Mouse (Mus musculus) neural tube, embryonic 11.5 days (tissue): ENCODE measurements around the gene Glod4. TPM values are rescaled to one million over a fixed set of nuclear protein-coding genes. Genes with fewer than 3 reads are reported as not detected.

ENCODE experiments used
- ATAC-seq: fragments of 200-750 bp; cut with Nextera tagmentation; 2 replicates; pipeline ENCODE4 v1.8.0; 2017; ENCODE audit warnings: moderate number of reproducible peaks, mild to moderate bottlenecking, moderate TSS enrichment, moderate library complexity; ENCODE audit not compliant: insufficient read depth, low FRiP score, low TSS enrichment
- DNase-seq: peaks from one replicate; pipeline ENCODE4 v3.0.0-alpha.2; 2015; ENCODE audit warnings: low spot score
- H3K27ac ChIP-seq: fragments of 300-500 bp; sonication (generic); 2 replicates; pipeline ENCODE4 v1.5.1; 2014; ENCODE audit warnings: low read depth, mild to moderate bottlenecking, low read length
- H3K27me3 ChIP-seq: fragments of 300-500 bp; sonication (generic); 2 replicates; pipeline ENCODE4 v1.6.1; 2014; ENCODE audit warnings: mild to moderate bottlenecking, low read length, mixed read lengths; ENCODE audit not compliant: control insufficient read depth, insufficient read depth
- H3K36me3 ChIP-seq: fragments of 300-500 bp; sonication (generic); 2 replicates; pipeline ENCODE4 v1.6.1; 2014; ENCODE audit warnings: mild to moderate bottlenecking, low read length, moderate library complexity, mixed read lengths; ENCODE audit not compliant: control insufficient read depth, insufficient read depth
- H3K4me1 ChIP-seq: fragments of 300-500 bp; sonication (generic); 2 replicates; pipeline ENCODE4 v1.6.1; 2014; ENCODE audit warnings: low read length, mixed read lengths; ENCODE audit not compliant: control insufficient read depth, insufficient read depth
- H3K4me2 ChIP-seq: fragments of 300-500 bp; sonication (generic); 2 replicates; pipeline ENCODE4 v1.6.1; 2014; ENCODE audit warnings: low read depth, mild to moderate bottlenecking, moderate library complexity
- H3K4me3 ChIP-seq: fragments of 300-500 bp; sonication (generic); 2 replicates; pipeline ENCODE4 v1.5.1; 2014; ENCODE audit warnings: low read depth, low read length
- H3K9ac ChIP-seq: fragments of 300-500 bp; sonication (generic); 2 replicates; pipeline ENCODE4 v1.6.1; 2014; ENCODE audit warnings: mild to moderate bottlenecking, low read length
- H3K9me3 ChIP-seq: fragments of 300-500 bp; sonication (generic); 2 replicates; pipeline ENCODE4 v1.6.1; 2016; ENCODE audit warnings: low read length; ENCODE audit not compliant: control insufficient read depth
- WGBS: fragments of 180-500 bp; shearing (Covaris S2); extraction: QIAGEN DNeasy Blood & Tissue Kit; methylation state at CpG from one replicate; pipeline ENCODE4 v1.1.7; 2014; 5-methylcytosine and 5-hydroxymethylcytosine counted together
- polyA plus RNA-seq: library from polyadenylated mRNA; unstranded; fragments of >200 nt; fragmentation: Nextera tagmentation; extraction: Ambion mirVana; gene quantifications from 2 replicates; pipeline ENCODE4 v1.2.1, GENCODE M21; 2014

Gene Glod4
- polyA plus RNA-seq, 1 experiment from 2014 or later, result 116 TPM

DNA sequence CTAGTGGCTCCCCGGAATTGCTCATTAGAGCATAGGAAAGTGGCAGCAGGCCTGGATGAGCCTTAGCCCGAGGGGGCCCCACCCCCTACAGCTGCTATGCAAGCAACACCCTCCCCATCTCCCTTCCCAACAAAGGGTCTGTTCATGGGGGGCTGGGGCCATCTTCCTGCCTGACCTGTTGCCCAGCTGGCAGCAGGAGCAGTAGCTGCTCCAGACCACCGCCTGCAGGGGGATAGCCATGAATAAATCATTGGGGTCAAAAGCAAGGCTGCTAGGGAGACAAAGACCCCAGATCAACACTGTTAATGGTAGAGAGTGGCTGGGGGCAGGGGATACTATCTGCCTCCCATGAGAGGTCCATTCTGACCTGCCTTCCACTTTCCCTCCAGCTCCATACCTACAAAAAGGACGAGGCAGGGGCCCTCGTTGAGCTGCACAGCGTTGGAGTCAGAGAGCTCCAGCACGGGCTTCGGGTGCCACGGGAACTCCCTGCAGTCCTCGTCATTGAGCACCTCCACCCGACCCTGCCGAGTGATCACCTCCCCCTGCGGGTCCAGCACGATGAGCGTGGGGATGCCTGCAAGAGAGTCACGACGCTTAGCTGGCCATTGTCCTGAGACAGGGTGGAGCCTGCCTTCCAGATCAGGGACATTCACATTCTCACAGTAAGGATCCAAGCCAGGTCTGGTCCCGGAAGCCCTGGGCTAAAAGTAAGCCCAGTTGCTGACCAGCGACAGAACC is 19.3 kb upstream of the Glod4 start:
- DNase-seq (peak; percentile 72), ATAC-seq (peak; percentile 61)
- Histone ChIP-seq H3K27ac (peak overlapping the region; percentile 79), H3K4me1 (peaks cover 41% of the 10 kb centered on the region), H3K9me3 (no peaks in the 10 kb centered on the region), H3K4me3 (no peak overlapping the region), H3K27me3 (no peaks in the 10 kb centered on the region), H3K9ac (peak overlapping the region; percentile 55), H3K4me2 (peak overlapping the region; percentile 19), H3K36me3 (no peaks in the 10 kb centered on the region)
- 7% methylated on average over 19 of the region's 19 CpGs for WGBS

GRCm38 (mm10) chr11:76261224-76261623 is 17.7 kb upstream of the Glod4 start:
- H3K36me3 ChIP-seq, result no peaks in the 10 kb centered on the region
- H3K27me3 ChIP-seq, result no peaks in the 10 kb centered on the region
- ATAC-seq (no peak), DNase-seq (no peak)
- no peak overlapping the region for H3K4me3 ChIP-seq
- H3K4me1 ChIP-seq, result peaks cover 42% of the 10 kb centered on the region
- no peaks in the 10 kb centered on the region for H3K9me3 ChIP-seq
- 0 out of 2 replicates have a peak overlapping the region, but pooled peaks have one; percentile 45 for H3K27ac ChIP-seq
- no peak overlapping the region for H3K9ac ChIP-seq
- H3K4me2 ChIP-seq, result no peak overlapping the region
- 79% methylated on average over 12 of the region's 12 CpGs for WGBS

GRCm38 (mm10) chr11:76260208-76261050 is 16.9 kb upstream of the Glod4 start:
- no peak overlapping the region for H3K9ac ChIP-seq
- H3K36me3 ChIP-seq, result no peaks in the 10 kb centered on the region
- ATAC-seq (no peak), DNase-seq (no peak)
- peak overlapping the region; percentile 45 for H3K27ac ChIP-seq
- 47% methylated on average over 10 of the region's 10 CpGs for WGBS
- H3K4me1 ChIP-seq, result peaks cover 44% of the 10 kb centered on the region
- H3K4me3 ChIP-seq, result no peak overlapping the region
- H3K27me3 ChIP-seq, result no peaks in the 10 kb centered on the region
- no peak overlapping the region for H3K4me2 ChIP-seq
- H3K9me3 ChIP-seq, result no peaks in the 10 kb centered on the region

GRCm38 (mm10) chr11:76258511-76258910 is 15.0 kb upstream of the Glod4 start:
- no peak overlapping the region for H3K4me2 ChIP-seq
- no peaks in the 10 kb centered on the region for H3K27me3 ChIP-seq
- ATAC-seq (no peak), DNase-seq (no peak)
- no peaks in the 10 kb centered on the region for H3K36me3 ChIP-seq
- WGBS, result 75% methylated on average over 6 of the region's 6 CpGs
- peaks cover 40% of the 10 kb centered on the region for H3K4me1 ChIP-seq
- H3K27ac ChIP-seq, result no peak overlapping the region
- no peak overlapping the region for H3K9ac ChIP-seq
- H3K4me3 ChIP-seq, result no peak overlapping the region
- H3K9me3 ChIP-seq, result no peaks in the 10 kb centered on the region

- DNase-seq (no peak), ATAC-seq (no peak)
- WGBS, result 67% methylated on average over 4 of the region's 4 CpGs
- H3K9ac ChIP-seq, result no peak overlapping the region
- no peak overlapping the region for H3K27ac ChIP-seq
- no peaks in the 10 kb centered on the region for H3K36me3 ChIP-seq
- H3K4me2 ChIP-seq, result no peak overlapping the region
- peaks cover 30% of the 10 kb centered on the region for H3K4me1 ChIP-seq
- H3K27me3 ChIP-seq, result no peaks in the 10 kb centered on the region
- H3K4me3 ChIP-seq, result no peak overlapping the region
- no peaks in the 10 kb centered on the region for H3K9me3 ChIP-seq
Measured at GRCm38 (mm10) chr11:76257386-76257785, 13.9 kb upstream of the Glod4 start.

GRCm38 (mm10) chr11:76256129-76256528 is 12.6 kb upstream of the Glod4 start:
- H3K4me3 ChIP-seq, result no peak overlapping the region
- no peak for ATAC-seq
- WGBS, result 28% methylated on average over 5 of the region's 5 CpGs
- no peak for DNase-seq
- no peaks in the 10 kb centered on the region for H3K9me3 ChIP-seq
- H3K4me2 ChIP-seq, result no peak overlapping the region
- H3K27me3 ChIP-seq, result no peaks in the 10 kb centered on the region
- peaks cover 23% of the 10 kb centered on the region for H3K4me1 ChIP-seq
- no peaks in the 10 kb centered on the region for H3K36me3 ChIP-seq
- H3K9ac ChIP-seq, result no peak overlapping the region
- no peak overlapping the region; the same call in 1 of the 2 replicates for H3K27ac ChIP-seq

DNA sequence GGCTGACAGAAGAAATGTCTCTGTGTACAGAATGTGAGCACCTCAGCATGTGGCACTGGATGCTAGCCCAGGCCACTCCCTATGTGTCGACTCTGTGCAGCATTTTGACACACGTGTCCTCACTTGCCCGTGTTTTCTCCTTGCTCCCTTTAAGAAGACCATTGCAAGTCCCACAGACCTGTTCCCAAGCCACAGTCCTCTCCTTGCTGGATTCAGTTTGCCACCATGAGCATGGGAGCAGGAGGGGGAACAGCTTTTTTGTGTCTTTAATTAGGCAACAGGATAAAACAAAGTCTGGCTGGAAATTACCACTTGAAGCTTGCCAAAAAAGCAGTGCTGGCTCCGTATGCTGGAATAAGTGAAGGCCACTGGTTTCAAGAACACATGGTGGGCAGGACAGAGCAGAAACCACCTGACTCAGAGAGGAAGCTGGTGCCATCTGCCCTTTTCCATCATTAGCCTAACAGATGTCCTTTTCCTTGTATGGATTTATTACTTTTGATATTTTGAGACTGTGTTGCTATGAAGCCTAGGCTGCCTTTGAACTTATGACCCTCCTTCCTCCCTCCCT is 12.0 kb upstream of the Glod4 start:
- H3K27me3 ChIP-seq, result no peaks in the 10 kb centered on the region
- ATAC-seq, result no peak
- H3K9me3 ChIP-seq, result no peaks in the 10 kb centered on the region
- DNase-seq, result no peak
- no peak overlapping the region; the same call in 1 of the 2 replicates for H3K27ac ChIP-seq
- WGBS, result 66% methylated on average over 4 of the region's 4 CpGs
- no peak overlapping the region for H3K9ac ChIP-seq
- no peak overlapping the region for H3K4me3 ChIP-seq
- H3K4me2 ChIP-seq, result no peak overlapping the region
- H3K4me1 ChIP-seq, result peaks cover 19% of the 10 kb centered on the region
- H3K36me3 ChIP-seq, result no peaks in the 10 kb centered on the region

DNA sequence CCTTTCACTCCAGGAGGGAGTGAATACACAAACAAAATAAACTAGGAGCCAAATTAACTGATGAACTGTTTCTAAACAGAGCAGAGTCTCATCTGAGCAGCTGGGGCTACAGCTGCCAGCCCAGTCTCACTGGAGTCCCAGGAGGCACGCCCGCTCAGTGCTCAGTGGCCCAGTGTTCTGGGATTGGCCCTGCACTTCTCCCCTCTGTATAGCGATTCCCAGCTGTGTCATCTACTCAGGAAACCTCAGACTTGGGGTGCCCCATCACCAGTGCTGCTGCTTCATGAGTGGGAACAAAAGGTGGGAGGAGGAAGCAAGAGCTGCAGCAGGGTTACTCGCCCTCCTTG is 10.4 kb upstream of the Glod4 start:
- H3K9ac ChIP-seq, result peak overlapping the region; percentile 33; the same call in 1 of the 2 replicates
- H3K4me1 ChIP-seq, result peaks cover 13% of the 10 kb centered on the region
- DNase-seq (no peak), ATAC-seq (no peak; the same call in 1 of the 2 replicates)
- H3K9me3 ChIP-seq, result no peaks in the 10 kb centered on the region
- H3K4me3 ChIP-seq, result no peak overlapping the region
- H3K4me2 ChIP-seq, result no peak overlapping the region
- WGBS, result 71% methylated on average over 4 of the region's 4 CpGs
- no peaks in the 10 kb centered on the region; the same call in 1 of the 2 replicates for H3K36me3 ChIP-seq
- H3K27ac ChIP-seq, result no peak overlapping the region
- H3K27me3 ChIP-seq, result no peaks in the 10 kb centered on the region
